23 mouse cellular contexts compared by ENCODE assay signal in genomic region chr5:53124701-53125100, GRCm38 (mm10).
"Had no signal": no experiment of that assay in that cellular context is flagged by ENCODE, and none has a peak within 500 bp of the region (broad histone marks: within the 10 kb centered on the region; RNA-seq: fewer than 3 reads in every experiment).

No protein-coding gene starts in this region.

- H3K27ac ChIP-seq: heart, adult 2 months; heart, embryonic 13.5 days; heart, embryonic 15.5 days; hindbrain, embryonic 13.5 days; hindbrain, embryonic 15.5 days; hindbrain, postnatal 0 days; layer of hippocampus, adult 2 months; left cerebral cortex, adult 2 months; limb, embryonic 13.5 days; limb, embryonic 15.5 days had no signal

- H3K9ac ChIP-seq: heart, embryonic 13.5 days; heart, embryonic 15.5 days; hindbrain, embryonic 13.5 days; hindbrain, embryonic 15.5 days; limb, embryonic 13.5 days; limb, embryonic 15.5 days had no signal

- H3K27me3 ChIP-seq: heart, embryonic 13.5 days; heart, embryonic 15.5 days; hindbrain, embryonic 15.5 days; limb, embryonic 13.5 days; limb, embryonic 15.5 days had no signal

- ATAC-seq: intestine, embryonic 16.5 days had no signal

- H3K4me1 ChIP-seq: limb, embryonic 13.5 days; limb, embryonic 15.5 days had no signal

- H3K36me3 ChIP-seq: heart, embryonic 13.5 days; heart, embryonic 15.5 days; hindbrain, embryonic 15.5 days; limb, embryonic 13.5 days; limb, embryonic 15.5 days had no signal

- H3K4me3 ChIP-seq: heart, adult 2 months; heart, embryonic 13.5 days; heart, embryonic 15.5 days; hindbrain, embryonic 13.5 days; hindbrain, embryonic 15.5 days; layer of hippocampus, adult 2 months; left cerebral cortex, adult 2 months; limb, embryonic 13.5 days; limb, embryonic 15.5 days had no signal

- H3K4me2 ChIP-seq: heart, embryonic 11.5 days; heart, embryonic 13.5 days; heart, embryonic 15.5 days; hindbrain, embryonic 13.5 days; hindbrain, embryonic 15.5 days; limb, embryonic 13.5 days; limb, embryonic 15.5 days had no signal

- DNase-seq: gastrocnemius, postnatal 14 days; gastrocnemius, postnatal 36 days; heart, adult 11 months; heart, adult 2 months; heart, postnatal 14 days; heart, postnatal 36 days; kidney, adult 18-20 months; kidney, adult 8-10 months; kidney, postnatal 10 days; kidney, postnatal 25 days; kidney, postnatal 4 days; left cerebral cortex, postnatal 4 days had no signal

- H3K9me3 ChIP-seq: heart, embryonic 13.5 days; heart, embryonic 15.5 days; hindbrain, embryonic 13.5 days; hindbrain, embryonic 15.5 days; limb, embryonic 13.5 days; limb, embryonic 15.5 days had no signal
